Mouse (Mus musculus): ENCODE results near the gene Atp6v0d1.

Gene Atp6v0d1

GRCm38 (mm10) chr8:105533892-105534329 lies 31.9 kb downstream of the Atp6v0d1 start:
- peak; percentile 69 to 74 for DNase-seq

GRCm38 (mm10) chr8:105533439-105533838 lies 32.4 kb downstream of the Atp6v0d1 start:
- no peak for DNase-seq

GRCm38 (mm10) chr8:105531774-105532173 lies 34.1 kb downstream of the Atp6v0d1 start:
- peak; percentile 51 to 62 for DNase-seq

GRCm38 (mm10) chr8:105529271-105529670 lies 36.6 kb downstream of the Atp6v0d1 start:
- no peak for DNase-seq

- no peak for DNase-seq
Measured at GRCm38 (mm10) chr8:105528206-105528605, 37.6 kb downstream of the Atp6v0d1 start.

- DNase-seq, result no peak
Measured at GRCm38 (mm10) chr8:105527110-105527509, 38.7 kb downstream of the Atp6v0d1 start.

- no peak for DNase-seq
Measured at GRCm38 (mm10) chr8:105522890-105523289, 43.0 kb downstream of the Atp6v0d1 start.

GRCm38 (mm10) chr8:105521995-105522769 lies 43.7 kb downstream of the Atp6v0d1 start:
- DNase-seq, result no peak

- no peak for DNase-seq
Measured at GRCm38 (mm10) chr8:105521061-105521460, 44.8 kb downstream of the Atp6v0d1 start.

GRCm38 (mm10) chr8:105520521-105520920 lies 45.3 kb downstream of the Atp6v0d1 start:
- DNase-seq, result no peak

- DNase-seq, result no peak
Measured at GRCm38 (mm10) chr8:105519591-105519990, 46.3 kb downstream of the Atp6v0d1 start.

GRCm38 (mm10) chr8:105518436-105519313 lies 47.2 kb downstream of the Atp6v0d1 start, which contains the start of gene Hsd11b2:
Hsd11b2 (plus strand) TSS chr8:105518755.
- DNase-seq, result peak; percentile 45 to 55

GRCm38 (mm10) chr8:105517346-105517745 lies 48.5 kb downstream of the Atp6v0d1 start:
- no peak for DNase-seq

- peak; percentile 60 to 66 for DNase-seq
Measured at GRCm38 (mm10) chr8:105516018-105516645, 49.7 kb downstream of the Atp6v0d1 start.

GRCm38 (mm10) chr8:105514656-105515055 lies 51.2 kb downstream of the Atp6v0d1 start:
- no peak for DNase-seq

GRCm38 (mm10) chr8:105514194-105514593 lies 51.7 kb downstream of the Atp6v0d1 start:
- DNase-seq, result no peak

- DNase-seq, result no peak
Measured at GRCm38 (mm10) chr8:105509997-105510735, 55.7 kb downstream of the Atp6v0d1 start.

GRCm38 (mm10) chr8:105508758-105509157 lies 57.1 kb downstream of the Atp6v0d1 start:
- no peak for DNase-seq

- no peak for DNase-seq
Measured at GRCm38 (mm10) chr8:105506977-105507376, 58.9 kb downstream of the Atp6v0d1 start.

- no peak for DNase-seq
Measured at GRCm38 (mm10) chr8:105504617-105505016, 61.2 kb downstream of the Atp6v0d1 start.

GRCm38 (mm10) chr8:105499787-105500186 lies 66.1 kb downstream of the Atp6v0d1 start:
- DNase-seq, result no peak
